Mouse (Mus musculus) macrophage (primary cell): ENCODE results near the gene Stk32c. TPM values are rescaled to one million over a fixed set of nuclear protein-coding genes. Genes with fewer than 3 reads are reported as not detected.

ENCODE experiments used
- H3K27ac ChIP-seq: fragments of 350-480 bp; formaldehyde crosslinking; 2 replicates; pipeline ENCODE4 v1.9.0; 2021
- H3K36me3 ChIP-seq: fragments of 350-480 bp; formaldehyde crosslinking; 2 replicates; pipeline ENCODE4 v1.9.0; 2021; ENCODE audit errors: inconsistent target
- H3K4me3 ChIP-seq: fragments of 350-480 bp; formaldehyde crosslinking; 2 replicates; pipeline ENCODE4 v1.9.0; 2021; ENCODE audit errors: inconsistent target
- H3K79me2 ChIP-seq: fragments of 350-480 bp; formaldehyde crosslinking; 2 replicates; pipeline ENCODE4 v1.9.0; 2021; ENCODE audit errors: inconsistent target
- WGBS: methylation state at CpG from one replicate; pipeline ENCODE4 v1.1.7; 2026; ENCODE audit warnings: inconsistent platforms; ENCODE audit not compliant: missing documents; 5-methylcytosine and 5-hydroxymethylcytosine counted together
- polyA plus RNA-seq: library from polyadenylated mRNA; stranded (reverse); fragments of 250-400 nt; gene quantifications from 3 replicates; pipeline ENCODE4 v1.2.4, GENCODE M21; 2018; ENCODE audit warnings: inconsistent platforms

Gene Stk32c
- polyA plus RNA-seq, 1 experiment from 2014 or later: 0.17 TPM

DNA sequence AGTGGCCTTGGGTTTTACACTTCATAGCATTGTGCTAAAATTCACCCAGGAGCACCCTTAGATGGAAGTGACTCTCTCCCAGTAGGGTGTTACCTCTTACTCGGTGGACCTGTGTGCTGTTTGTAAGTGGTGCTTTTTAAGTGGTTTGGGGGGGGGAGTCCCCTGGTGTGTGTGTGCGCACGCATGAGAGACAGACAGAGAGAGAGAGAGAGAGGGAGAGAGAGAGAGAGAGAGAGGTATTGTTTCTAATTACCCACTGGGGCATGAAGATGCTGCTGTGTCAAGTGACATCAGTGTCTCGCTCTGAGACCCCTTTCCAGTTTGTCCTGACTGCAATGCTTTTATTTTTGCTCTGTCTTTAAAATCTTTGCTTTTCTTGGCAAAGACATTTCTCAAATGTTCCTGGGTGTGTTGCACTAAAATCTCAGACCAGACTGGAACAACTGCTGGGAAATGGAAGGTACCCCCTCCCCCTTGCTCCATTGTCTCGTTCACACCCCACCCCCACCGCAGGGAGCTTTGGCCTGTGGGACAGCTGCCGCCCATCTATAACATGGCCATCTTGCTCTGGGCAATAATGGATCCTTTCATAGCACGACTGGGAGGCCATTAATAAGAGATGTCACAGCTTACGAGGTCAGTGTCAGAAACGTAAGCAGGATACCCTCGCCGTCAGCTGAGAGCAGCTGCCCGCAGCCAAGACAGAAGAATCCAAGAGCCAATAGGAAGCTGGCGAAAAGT lies 137.9 kb downstream of the Stk32c start:
- Histone ChIP-seq H3K36me3 (no peaks in the 10 kb centered on the region), H3K27ac (no peak overlapping the region), H3K79me2 (no peaks in the 10 kb centered on the region), H3K4me3 (no peak overlapping the region)
- 84% methylated on average over 14 of the region's 14 CpGs for WGBS

DNA sequence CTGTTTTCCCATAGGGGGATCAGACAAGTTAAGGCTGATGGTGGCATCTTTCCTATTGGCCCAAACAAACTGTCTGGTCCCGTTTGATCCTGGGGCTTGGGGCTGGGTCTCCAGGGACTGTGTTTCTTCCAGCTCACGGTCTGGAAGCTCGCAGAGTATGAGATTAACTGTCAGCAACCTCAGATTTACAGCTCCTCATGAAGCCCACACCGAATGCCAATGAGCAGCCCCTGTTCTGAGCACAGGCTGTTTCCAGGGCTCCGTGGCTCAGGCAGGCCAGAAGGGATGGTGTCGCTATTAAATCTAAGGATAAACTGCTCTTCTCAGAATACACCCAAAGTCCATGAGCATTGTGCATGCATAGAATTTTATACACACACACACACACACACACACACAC lies 138.9 kb downstream of the Stk32c start:
- 71% methylated on average over 5 of the region's 6 CpGs for WGBS
- Histone ChIP-seq H3K79me2 (no peaks in the 10 kb centered on the region), H3K4me3 (no peak overlapping the region), H3K27ac (no peak overlapping the region), H3K36me3 (no peaks in the 10 kb centered on the region)

- 6% methylated on average over 2 of the region's 2 CpGs for whole genome bisulfite sequencing
- Histone ChIP-seq H3K79me2 (no peaks in the 10 kb centered on the region), H3K36me3 (no peaks in the 10 kb centered on the region), H3K27ac (no peak overlapping the region), H3K4me3 (no peak overlapping the region)
Measured at GRCm38 (mm10) chr7:139068182-139068623, 144.9 kb downstream of the Stk32c start.

GRCm38 (mm10) chr7:139063406-139063805 lies 149.7 kb downstream of the Stk32c start:
- Histone ChIP-seq H3K4me3 (no peak overlapping the region), H3K36me3 (no peaks in the 10 kb centered on the region), H3K27ac (no peak overlapping the region), H3K79me2 (no peaks in the 10 kb centered on the region)
- WGBS: 56% methylated on average over 4 of the region's 4 CpGs

Other genes with a start within 250 kb of the Stk32c start
- gene Dpysl4, start 127.3 kb downstream of the Stk32c start, polyA plus RNA-seq: not detected in 3 replicates
- 73.4 to 159 TPM (median 94.3 TPM) in 3 replicates for gene Lrrc27, start 319 bp downstream of the Stk32c start, polyA plus RNA-seq
- 25.2 to 32.3 TPM (median 28.0 TPM) in 3 replicates for gene Pwwp2b, start 35.2 kb upstream of the Stk32c start, polyA plus RNA-seq
- 9.4 to 13.1 TPM (median 11.2 TPM) in 3 replicates for gene Inpp5a, start 175.8 kb upstream of the Stk32c start, polyA plus RNA-seq